Mouse (Mus musculus) G1E-ER4 (cell line): ENCODE measurements around the gene Mars2. TPM values are rescaled to one million over a fixed set of nuclear protein-coding genes. Genes with fewer than 3 reads are reported as not detected.

Experiments used
- GATA1 ChIP-seq: IDR thresholded peaks from one replicate; pipeline ENCODE4 v1.8.0; 2012; ENCODE audit warnings: low read length, inconsistent platforms
- polyA plus RNA-seq: library from polyadenylated mRNA; stranded (reverse); fragments of >175 nt; gene quantifications from 2 replicates; pipeline ENCODE4 v1.2.3, GENCODE M21; 2012

Gene Mars2
- polyA plus RNA-seq, 1 experiment: 4.1 TPM

GRCm38 (mm10) chr1:55211081-55211480, 25.9 kb upstream of the Mars2 start:
- TF ChIP-seq GATA1: no peak

GRCm38 (mm10) chr1:55212771-55213170, 24.2 kb upstream of the Mars2 start:
- no peak for TF ChIP-seq GATA1

DNA sequence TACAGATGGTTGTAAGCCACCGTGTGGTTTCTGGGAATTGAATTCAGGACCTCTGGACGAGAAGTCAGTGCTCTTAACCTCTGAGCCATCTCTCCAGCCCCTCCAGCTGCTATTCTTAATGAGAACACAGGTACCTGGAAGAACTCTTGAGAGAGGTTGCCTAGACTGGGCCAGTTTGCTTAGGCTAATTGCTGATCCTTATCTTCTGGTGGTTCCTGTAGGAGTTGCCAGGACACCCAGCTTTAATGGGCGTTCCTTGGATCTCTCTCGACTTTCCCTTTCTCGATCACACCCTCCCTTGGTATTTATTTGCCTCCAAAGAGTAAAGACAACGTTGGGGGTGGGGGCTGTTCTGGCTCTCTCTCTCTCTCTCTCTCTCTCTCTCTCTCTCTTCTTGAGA, 23.5 kb upstream of the Mars2 start:
- TF ChIP-seq GATA1: no peak

GRCm38 (mm10) chr1:55213936-55214335, 23.0 kb upstream of the Mars2 start:
- no peak for TF ChIP-seq GATA1

DNA sequence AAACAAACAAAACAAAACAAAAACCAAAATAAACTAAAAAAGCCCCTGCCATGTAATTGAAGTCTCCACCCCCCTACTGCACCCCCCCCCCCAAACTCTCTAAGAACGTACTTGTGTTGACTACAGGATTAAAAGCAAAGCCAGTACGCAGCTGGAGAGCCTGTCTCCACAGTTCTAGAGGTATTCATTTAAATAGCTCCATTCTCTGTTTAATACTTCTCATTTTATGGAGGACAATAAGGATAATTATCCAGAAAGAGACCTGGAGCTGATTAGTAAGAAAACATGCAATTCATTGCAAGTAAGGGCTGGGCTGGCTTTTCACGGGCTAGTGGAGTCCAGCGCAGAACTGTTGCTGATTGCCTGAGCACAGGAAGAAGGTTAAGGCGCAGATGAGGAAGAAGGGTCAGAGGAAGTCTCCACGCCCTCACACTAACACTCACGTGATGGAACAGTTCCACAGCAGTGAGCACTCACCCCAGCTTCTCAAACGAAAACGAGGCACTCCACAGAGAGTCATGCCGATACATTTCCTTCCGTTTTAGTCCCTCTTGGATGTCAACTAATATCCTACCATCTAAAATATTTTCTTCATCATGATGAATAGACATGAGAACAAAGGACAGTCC, 21.7 kb upstream of the Mars2 start:
- no peak for TF ChIP-seq GATA1

DNA sequence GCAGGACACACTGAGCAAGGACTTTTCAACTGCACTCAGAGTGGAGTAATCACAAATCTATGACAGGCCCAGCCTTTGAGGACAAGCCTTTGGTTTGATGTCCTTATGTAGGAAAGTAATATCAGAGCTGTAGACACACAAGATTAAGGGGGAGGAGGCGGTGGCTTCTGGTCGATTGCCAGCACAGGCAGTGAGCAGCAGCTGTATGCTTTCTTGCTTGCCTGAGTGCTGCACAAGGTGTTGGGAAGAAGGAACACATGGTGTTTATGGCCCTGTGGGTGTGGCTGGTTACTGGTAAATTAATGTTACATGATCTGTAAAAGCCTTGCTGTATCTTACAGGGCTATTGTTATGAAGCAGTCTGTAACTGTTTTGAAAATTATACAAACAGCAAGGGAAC, 19.8 kb upstream of the Mars2 start:
- TF ChIP-seq GATA1: no peak

- no peak for TF ChIP-seq GATA1
Observed at GRCm38 (mm10) chr1:55221352-55221751, 15.6 kb upstream of the Mars2 start.

DNA sequence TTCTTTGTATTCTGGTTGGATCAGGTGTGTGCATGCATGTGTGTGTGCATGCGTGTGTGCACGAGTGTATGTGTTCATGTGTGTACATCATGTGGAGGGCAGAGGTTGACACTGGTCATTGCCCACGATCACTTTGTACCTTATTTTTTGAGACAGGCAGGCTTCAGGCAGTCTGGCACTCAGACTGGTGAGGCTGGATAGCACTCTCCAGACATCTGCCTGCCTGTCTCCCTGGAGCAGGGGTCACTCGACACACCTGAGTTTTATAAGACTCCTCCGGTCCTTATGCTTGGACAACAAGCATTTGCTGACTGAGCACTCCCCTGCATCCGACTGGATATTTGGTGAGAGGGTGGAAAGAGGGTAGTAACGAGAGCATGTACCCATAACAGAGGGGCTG, 14.0 kb upstream of the Mars2 start:
- no peak for TF ChIP-seq GATA1

- no peak for TF ChIP-seq GATA1
Observed at GRCm38 (mm10) chr1:55224111-55224510, 12.9 kb upstream of the Mars2 start.

- no peak for TF ChIP-seq GATA1
Observed at GRCm38 (mm10) chr1:55225398-55225797, 11.6 kb upstream of the Mars2 start.

DNA sequence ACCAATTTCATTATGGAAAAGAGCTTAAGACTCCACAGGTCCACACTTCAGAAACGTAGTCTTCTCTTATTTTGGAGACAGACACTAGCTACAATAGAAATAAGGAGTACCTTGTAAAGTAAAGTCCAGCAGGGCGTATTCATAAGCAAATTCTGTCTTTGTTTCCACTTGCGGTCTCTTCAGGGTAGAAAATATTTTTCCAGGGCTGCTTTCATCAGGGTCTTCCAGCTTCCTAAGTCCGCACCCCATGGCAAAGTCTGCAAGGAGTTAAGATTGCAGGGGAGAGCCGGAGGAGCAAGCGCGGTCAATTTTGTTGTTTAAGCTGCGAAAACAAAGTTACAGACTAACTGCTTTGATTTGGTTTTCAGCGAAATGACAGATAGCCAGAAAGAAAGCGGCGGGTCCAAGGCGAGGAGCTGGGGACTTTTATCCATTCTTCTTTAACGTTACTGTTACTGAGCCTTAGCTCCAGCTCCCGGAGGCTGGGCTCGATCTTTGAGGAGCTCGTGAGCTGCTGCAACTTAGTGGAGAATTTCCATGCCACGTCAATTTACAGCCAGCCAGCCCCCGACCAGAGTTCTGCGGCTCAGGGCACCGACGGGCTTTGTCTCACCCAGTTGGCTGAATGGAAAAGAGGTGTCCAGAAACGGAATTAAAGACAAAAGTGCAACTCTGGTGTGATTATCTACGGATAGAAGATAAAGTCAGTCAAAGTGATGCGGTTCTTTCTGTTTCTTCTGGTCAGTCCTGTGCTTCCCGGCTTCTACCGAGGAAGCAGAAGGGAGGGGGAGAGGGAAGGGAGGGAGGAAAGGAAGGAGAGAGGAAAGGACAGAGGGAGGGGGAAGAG, 10.7 kb upstream of the Mars2 start, which contains the start of gene Rftn2:
Gene Rftn2 (minus strand): TSS at position 772 of the 847 bp plus-strand sequence.
- no peak for TF ChIP-seq GATA1

GRCm38 (mm10) chr1:55227376-55227775, 9.6 kb upstream of the Mars2 start:
- TF ChIP-seq GATA1: no peak

DNA sequence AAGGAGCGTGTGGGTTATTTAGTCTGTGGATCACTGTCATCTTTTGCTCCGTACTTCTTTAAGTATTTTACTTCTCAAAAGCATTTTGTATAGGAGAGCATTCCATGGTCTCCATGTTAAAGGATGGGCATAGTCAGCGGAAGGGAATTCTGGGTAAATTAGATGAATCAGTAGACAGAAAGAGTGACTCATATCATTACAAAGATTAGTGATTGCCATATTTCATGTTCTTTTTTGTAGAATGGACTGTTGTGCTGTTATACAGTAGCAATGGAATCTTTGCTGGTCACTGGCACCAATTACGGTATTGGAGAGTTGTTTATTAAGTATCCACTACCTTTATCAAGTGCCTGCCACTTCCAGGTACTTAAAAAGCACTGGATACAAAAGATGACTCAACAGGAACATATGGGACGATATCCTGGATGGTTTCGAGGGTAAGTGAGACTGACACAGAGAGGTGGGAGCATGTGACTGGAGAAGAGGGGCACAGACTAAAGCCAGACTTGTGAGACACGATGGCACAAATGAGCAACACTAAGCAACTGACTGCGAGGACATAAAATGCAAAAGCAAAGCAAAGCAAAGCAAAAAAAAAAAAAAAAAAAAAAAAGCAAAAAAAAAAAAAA, 8.6 kb upstream of the Mars2 start:
- no peak for TF ChIP-seq GATA1

DNA sequence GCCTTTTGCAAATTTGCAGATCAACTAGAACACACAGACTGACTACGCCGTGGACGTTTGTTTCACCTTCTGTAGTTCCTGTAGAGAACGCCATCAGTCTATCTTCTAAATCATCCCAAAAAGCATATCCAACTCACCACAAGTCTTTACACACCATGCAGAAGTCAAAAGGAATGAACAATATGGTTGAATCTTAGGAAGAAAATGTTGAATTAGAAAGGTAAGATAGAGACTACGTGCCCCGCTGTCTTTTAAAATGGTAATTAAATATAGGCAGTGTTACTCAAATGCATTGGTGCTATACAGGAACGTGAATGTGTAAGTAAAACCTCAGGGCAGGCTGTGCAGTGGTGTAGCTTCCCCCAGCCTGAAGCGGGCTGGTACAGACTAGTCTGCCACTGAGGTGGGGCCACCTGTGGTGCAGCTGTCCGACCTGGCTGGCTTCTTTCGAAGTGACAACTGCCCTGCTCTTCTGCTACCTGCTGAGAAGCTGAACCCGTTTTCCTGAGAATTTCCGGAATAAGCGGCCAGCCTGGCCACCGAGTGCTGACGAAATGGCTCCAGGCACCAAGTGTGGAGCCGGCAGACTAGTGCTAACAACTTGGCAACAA, 2.0 kb upstream of the Mars2 start:
- no peak for TF ChIP-seq GATA1

DNA sequence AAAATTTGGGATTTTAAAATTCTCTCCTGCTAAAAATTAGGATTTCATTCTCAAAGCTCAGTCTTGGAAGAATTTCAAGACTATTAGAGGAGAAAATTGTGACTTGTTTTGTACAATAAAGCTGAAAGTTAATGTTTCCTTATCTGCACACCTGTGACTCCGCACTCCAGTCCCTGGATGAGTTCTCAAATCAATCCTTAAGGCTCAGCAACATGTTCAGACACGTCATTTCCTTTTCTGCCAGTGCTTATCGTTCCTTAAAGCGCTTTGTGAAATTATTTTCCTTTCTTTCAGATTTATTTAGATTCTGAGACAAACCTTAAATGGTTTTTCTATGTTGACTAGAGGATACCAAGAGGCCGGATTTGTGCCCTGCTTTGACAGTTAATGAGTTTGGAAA, 490 bp upstream of the Mars2 start:
- no peak for TF ChIP-seq GATA1

DNA sequence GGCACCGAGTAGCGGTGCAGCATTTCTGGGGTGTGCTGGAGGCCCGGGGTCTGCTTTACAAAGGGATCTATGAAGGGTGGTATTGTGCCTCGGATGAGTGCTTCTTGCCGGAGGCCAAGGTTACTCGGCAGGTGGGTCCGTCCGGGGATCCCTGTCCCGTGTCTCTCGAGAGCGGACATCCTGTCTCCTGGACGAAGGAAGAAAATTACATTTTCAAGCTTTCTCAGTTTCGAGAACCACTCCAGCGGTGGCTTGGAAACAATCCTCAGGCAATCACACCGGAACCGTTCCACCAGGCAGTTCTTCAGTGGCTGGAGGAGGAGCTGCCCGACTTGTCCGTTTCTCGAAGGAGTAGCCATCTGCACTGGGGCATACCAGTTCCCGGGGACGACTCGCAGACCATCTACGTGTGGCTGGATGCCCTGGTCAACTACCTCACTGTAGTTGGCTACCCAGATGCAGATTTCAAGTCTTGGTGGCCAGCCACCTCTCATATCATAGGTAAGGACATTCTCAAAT, 725 bp downstream of the Mars2 start:
- TF ChIP-seq GATA1: no peak

DNA sequence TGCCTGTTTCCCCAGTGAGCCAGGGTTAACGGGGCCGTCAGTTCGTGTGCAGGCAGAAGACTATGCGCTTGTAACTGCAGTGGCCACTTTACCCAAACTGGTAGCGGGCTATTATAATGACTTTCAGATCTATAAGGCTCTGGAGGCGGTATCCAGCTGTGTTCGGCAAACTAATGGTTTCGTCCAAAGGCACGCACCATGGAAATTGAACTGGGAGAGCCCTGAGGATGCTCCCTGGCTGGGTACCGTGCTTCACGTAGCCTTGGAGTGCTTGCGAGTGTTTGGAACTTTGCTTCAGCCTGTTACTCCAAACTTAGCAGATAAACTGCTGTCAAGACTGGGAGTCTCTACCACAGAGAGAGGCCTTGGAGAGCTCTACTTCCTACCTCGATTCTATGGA, 1.5 kb downstream of the Mars2 start:
- TF ChIP-seq GATA1: no peak
